Mouse (Mus musculus): ENCODE results near the gene Foxk1.

Gene Foxk1

GRCm38 (mm10) chr5:142478829-142479435, 77.6 kb downstream of the Foxk1 start:
- DNase-seq (ENCODE audit: low read depth): peak; percentile 83

GRCm38 (mm10) chr5:142482512-142482911, 81.2 kb downstream of the Foxk1 start:
- DNase-seq (ENCODE audit: low read depth): peak; percentile 78

DNA sequence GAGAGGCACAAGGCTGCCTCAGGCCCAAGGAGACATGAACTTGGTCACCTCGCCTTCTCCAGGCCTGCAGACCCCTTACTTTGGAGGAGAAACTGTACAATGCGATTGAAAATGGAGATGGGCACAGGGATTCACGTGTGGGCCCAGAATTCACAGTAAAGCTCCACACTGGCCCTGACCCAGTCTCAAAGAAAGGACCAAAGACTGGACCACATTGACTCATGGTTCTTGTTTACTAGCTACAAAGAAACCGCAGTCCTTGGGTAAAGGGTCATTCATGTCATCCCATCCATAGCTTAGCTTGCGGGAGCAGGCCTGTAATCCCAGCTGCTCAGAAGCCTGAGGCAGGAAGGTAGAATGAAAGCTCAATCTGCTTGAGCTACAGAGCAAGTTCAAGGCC, 82.3 kb downstream of the Foxk1 start:
- DNase-seq (ENCODE audit: low read depth): no peak

- DNase-seq (ENCODE audit: low read depth): no peak
Observed at GRCm38 (mm10) chr5:142486654-142487053, 85.4 kb downstream of the Foxk1 start.

DNA sequence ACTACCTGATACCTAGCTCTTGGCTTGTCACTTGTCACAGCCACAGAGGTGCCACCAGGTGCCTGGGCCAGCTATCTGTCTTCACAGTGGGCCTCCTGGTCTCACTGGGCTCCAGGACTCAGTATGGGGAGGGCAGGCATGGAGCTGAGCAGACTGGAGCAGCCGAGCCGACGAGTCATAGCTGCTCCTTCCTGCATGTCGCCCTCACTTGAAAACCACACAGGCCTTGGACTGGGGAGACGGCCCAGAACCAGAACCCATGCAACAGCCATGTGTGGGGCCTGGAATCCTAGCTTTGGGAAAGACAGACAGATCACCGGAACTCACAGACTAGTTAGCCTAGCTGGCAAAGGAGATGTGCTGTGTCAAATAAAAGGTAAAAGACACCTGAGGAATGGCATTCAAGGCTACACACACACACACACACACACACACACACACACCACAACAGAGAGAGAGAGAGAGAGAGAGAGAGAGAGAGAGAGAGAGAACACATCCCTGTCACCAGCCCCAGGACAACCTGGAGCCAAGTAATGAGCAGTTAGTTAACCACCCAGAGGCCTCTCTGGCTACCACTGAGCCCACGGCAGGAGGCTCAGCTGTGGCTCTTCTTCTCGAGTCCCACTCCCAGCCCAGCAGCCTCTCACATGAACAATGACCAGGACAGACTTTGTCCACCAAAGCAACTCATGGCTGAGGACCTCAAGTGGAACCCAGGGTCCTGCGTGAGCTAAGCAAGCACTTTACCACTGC, 88.8 kb downstream of the Foxk1 start:
- no peak for DNase-seq (ENCODE audit: low read depth)

DNA sequence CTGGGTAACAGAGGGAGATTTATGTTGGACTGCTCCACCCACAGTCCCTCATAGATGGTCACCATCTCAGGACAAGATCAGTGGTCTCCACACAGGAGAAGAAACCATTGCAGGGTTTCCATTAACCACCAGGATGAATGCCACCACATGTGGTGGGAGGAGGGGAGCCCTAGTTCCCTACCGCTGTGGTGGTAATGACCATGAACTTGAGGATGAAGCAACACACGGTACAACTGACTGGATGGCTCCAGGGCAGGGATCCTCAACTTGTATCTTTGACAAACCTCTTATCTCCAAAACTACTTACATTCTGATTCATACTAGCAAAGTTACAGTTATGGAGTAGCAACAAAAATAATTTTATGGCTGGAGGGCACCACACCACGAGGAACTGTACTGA, 92.0 kb downstream of the Foxk1 start:
- DNase-seq (ENCODE audit: low read depth): no peak

DNA sequence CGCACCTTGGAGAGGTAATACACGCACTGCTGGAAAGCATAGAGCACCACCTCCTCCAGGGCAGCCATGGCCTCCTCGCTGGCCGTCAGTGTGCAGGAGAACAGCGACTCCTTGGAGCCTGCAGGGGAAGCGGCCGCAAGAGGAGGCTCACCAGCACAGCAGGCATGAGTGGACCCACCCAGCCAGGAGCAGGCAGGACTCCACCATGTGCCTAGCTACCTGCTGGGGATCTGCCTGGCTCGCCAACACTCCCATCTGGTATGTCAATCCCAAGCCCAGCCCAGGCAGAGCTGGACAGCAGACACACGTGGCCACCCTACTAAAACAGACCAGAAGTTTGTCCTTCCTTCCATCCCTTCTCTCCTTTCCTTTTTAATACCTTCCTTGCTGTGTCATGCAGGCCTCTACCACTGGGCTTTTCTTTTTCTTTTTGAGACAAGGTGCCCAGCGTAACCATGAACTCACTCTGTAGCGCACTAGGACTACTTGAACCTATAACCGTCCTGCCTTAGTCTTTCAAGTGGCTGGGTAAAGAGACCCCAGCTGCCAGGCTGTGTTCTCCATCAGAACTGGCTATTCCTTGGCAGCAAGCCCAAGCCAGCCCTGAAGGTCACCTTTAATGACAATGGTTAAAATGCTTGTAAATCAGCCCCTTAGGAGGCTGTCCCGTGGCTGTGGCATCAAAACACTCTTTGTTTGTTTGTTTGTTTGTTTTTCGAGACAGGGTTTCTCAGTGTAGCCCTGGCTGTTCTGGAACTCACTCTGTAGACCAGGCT, 94.2 kb downstream of the Foxk1 start:
- DNase-seq (ENCODE audit: low read depth): no peak

- peak; percentile 21 for DNase-seq (ENCODE audit: low read depth)
Observed at GRCm38 (mm10) chr5:142498964-142499363, 97.7 kb downstream of the Foxk1 start.

GRCm38 (mm10) chr5:142500918-142501317, 99.6 kb downstream of the Foxk1 start:
- DNase-seq (ENCODE audit: low read depth): no peak

GRCm38 (mm10) chr5:142502414-142502813, 101.1 kb downstream of the Foxk1 start:
- peak; percentile 69 for DNase-seq (ENCODE audit: low read depth)

GRCm38 (mm10) chr5:142504175-142504574, 102.9 kb downstream of the Foxk1 start:
- no peak for DNase-seq (ENCODE audit: low read depth)

- peak; percentile 8 for DNase-seq (ENCODE audit: low read depth)
Observed at GRCm38 (mm10) chr5:142505695-142506423, 104.6 kb downstream of the Foxk1 start.

DNA sequence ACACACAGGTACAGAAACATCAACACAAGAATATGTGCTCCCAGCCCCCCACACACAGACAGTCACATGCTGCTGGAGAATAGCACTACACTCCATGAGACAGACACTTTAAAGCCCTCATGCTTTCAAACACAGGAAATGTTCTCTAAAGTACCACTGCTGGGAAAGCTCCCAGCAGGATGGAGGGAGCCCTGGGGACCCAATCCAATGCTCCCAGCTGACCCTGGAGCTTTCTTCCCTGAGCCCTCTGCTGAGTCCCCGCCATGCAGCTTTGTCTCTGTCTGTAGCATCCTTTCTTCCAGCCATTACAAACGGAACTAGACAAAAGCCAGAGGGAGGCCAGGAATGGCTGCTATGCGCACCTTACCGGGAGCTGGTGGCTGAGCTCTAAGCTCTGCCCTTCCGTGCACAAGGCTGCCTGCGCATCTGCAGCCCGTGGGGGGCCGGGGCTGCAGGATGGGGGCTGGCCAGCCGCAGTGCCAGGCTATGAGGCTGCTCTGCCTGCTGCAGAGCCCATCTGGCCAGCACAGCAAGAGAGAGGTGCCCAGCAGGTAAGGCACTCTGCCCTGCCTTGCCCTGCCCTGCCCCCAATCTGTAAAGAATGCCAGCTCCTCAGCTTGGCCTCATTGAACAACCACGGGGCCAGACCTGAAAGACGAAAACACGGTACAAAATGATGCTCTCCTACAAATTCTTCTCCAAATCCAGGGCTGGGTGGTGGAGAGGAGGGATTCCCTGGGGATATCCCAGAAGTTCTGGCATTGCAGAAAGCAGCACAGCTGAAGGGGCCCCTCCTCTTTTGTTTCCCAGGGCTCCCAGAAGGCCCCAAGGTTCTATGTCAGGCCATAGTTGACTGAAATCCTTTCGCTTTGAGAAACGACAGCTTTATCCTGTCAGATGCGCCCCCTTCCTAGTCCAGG, 108.1 kb downstream of the Foxk1 start:
- no peak for DNase-seq (ENCODE audit: low read depth)

- no peak for DNase-seq (ENCODE audit: low read depth)
Observed at GRCm38 (mm10) chr5:142510061-142510414, 108.7 kb downstream of the Foxk1 start.
